Mouse (Mus musculus): ENCODE measurements around the gene Sycp3.

GRCm38 (mm10) chr10:88502919-88503318, 43.5 kb downstream of the Sycp3 start:
- TF ChIP-seq CTCF (IDR thresholded peaks at IDR 0.05; ENCODE audit: low read depth): no peak
- no peak for TF ChIP-seq EP300 (IDR thresholded peaks at IDR 0.05; ENCODE audit: low read depth)

All from heart, postnatal 0 days (tissue).